Mouse (Mus musculus): ENCODE measurements around the gene Tbc1d2.

DNA sequence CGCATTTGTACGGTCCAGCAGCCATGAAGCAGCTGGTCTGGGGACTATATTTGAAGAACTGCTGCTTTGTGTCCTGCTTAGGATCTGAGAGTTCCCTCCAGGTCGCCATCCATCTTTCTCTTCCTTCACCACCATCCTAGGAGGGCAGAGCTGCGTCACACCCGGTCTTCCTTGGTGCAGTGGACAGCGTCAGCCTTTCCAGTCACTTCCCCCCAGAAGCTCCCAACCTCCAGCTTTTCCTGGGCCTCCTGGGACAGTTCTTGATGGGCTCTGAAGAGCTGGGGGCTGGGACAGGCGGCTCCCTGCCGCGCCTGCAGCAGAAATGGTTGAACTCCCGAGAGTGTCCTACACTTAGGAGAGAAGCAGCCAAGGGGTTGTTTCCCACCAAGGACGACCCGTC, 75.2 kb downstream of the Tbc1d2 start:
- TF ChIP-seq CTCF (IDR thresholded peaks at IDR 0.05; ENCODE audit: low read depth) (no peak), EP300 (IDR thresholded peaks at IDR 0.05; ENCODE audit: low read depth) (no peak)
